Mouse (Mus musculus): ENCODE data around the gene Armc7.
"Not testable (repeated sequence)": the region's sequence is repeated elsewhere in the genome, so short reads cannot be mapped to it uniquely, and the experiment has no call there.

Armc7 gene

GRCm38 (mm10) chr11:115490441-115491355 is 15.2 kb downstream of the Armc7 start:
- no peak for DNase-seq (ENCODE audit: low spot score in 2 of 2)

- peak; percentile 84 to 86 for DNase-seq (ENCODE audit: low spot score in 2 of 2)
Observed at GRCm38 (mm10) chr11:115491356-115492083, 16.1 kb downstream of the Armc7 start, which contains the start of gene Nt5c. Gene Nt5c (minus strand): TSS chr11:115491862.

- no peak for DNase-seq (ENCODE audit: low spot score in 2 of 2)
Observed at GRCm38 (mm10) chr11:115492387-115492786, 16.9 kb downstream of the Armc7 start.

GRCm38 (mm10) chr11:115496559-115496958 is 21.1 kb downstream of the Armc7 start:
- not testable (repeated sequence) for DNase-seq (ENCODE audit: low spot score in 2 of 2)

- no peak for DNase-seq (ENCODE audit: low spot score in 2 of 2)
Observed at GRCm38 (mm10) chr11:115502636-115503035, 27.2 kb downstream of the Armc7 start.

- no peak for DNase-seq (ENCODE audit: low spot score in 2 of 2)
Observed at GRCm38 (mm10) chr11:115506586-115506985, 31.1 kb downstream of the Armc7 start.

GRCm38 (mm10) chr11:115508061-115508460 is 32.6 kb downstream of the Armc7 start:
- DNase-seq (ENCODE audit: low spot score in 2 of 2), result no peak

GRCm38 (mm10) chr11:115509773-115510506 is 34.5 kb downstream of the Armc7 start:
- peak; percentile 43 to 47 for DNase-seq (ENCODE audit: low spot score in 2 of 2)

- DNase-seq (ENCODE audit: low spot score in 2 of 2), result no peak
Observed at GRCm38 (mm10) chr11:115510507-115510888, 35.0 kb downstream of the Armc7 start.

GRCm38 (mm10) chr11:115511121-115511520 is 35.7 kb downstream of the Armc7 start:
- DNase-seq (ENCODE audit: low spot score in 2 of 2), result no peak

- no peak for DNase-seq (ENCODE audit: low spot score in 2 of 2)
Observed at GRCm38 (mm10) chr11:115512004-115512403, 36.5 kb downstream of the Armc7 start.

GRCm38 (mm10) chr11:115512407-115513183 is 37.1 kb downstream of the Armc7 start:
- no peak for DNase-seq (ENCODE audit: low spot score in 2 of 2)

- peak in 1 of 2 experiments; percentile 65 for DNase-seq (ENCODE audit: low spot score in 2 of 2)
Observed at GRCm38 (mm10) chr11:115513271-115514237, 38.1 kb downstream of the Armc7 start.

GRCm38 (mm10) chr11:115514238-115514663 is 38.8 kb downstream of the Armc7 start, which contains the start of gene Jpt1:
Gene Jpt1 (minus strand): TSS chr11:115514387.
- peak; percentile 97 to 99 for DNase-seq (ENCODE audit: low spot score in 2 of 2)

- DNase-seq (ENCODE audit: low spot score in 2 of 2), result no peak
Observed at GRCm38 (mm10) chr11:115515021-115515420, 39.6 kb downstream of the Armc7 start.

GRCm38 (mm10) chr11:115516942-115517341 is 41.5 kb downstream of the Armc7 start:
- no peak for DNase-seq (ENCODE audit: low spot score in 2 of 2)

- peak; percentile 30 to 52 for DNase-seq (ENCODE audit: low spot score in 2 of 2)
Observed at GRCm38 (mm10) chr11:115518693-115519092, 43.2 kb downstream of the Armc7 start.

- DNase-seq (ENCODE audit: low spot score in 2 of 2), result no peak
Observed at GRCm38 (mm10) chr11:115519581-115519980, 44.1 kb downstream of the Armc7 start.

GRCm38 (mm10) chr11:115520218-115520617 is 44.8 kb downstream of the Armc7 start:
- DNase-seq (ENCODE audit: low spot score in 2 of 2), result no peak

- DNase-seq (ENCODE audit: low spot score in 2 of 2), result no peak
Observed at GRCm38 (mm10) chr11:115521080-115521479, 45.6 kb downstream of the Armc7 start.

Data from right cerebral cortex, adult 2 months (tissue).